Mouse (Mus musculus) liver, embryonic 14.5 days (tissue): Measurements from ENCODE around the gene Plaur. TPM values are rescaled to one million over a fixed set of nuclear protein-coding genes. Genes with fewer than 3 reads are reported as not detected.

Source experiments
- ATAC-seq: fragments of 200-750 bp; cut with Nextera tagmentation; 2 replicates; pipeline ENCODE4 v1.8.0; 2017; ENCODE audit warnings: moderate number of reproducible peaks, mild to moderate bottlenecking, moderate library complexity; ENCODE audit not compliant: insufficient read depth
- DNase-seq, 3 experiments: peaks; one replicate each; pipeline ENCODE4 v3.0.0-alpha.2; 2012 to 2013; ENCODE audit warnings: low read depth in 3 of 3, low spot score in 3 of 3
- H3K27ac ChIP-seq: fragments of 300-500 bp; sonication (generic); 2 replicates; pipeline ENCODE4 v1.5.1; 2014; ENCODE audit warnings: moderate library complexity, mild to moderate bottlenecking, control low read depth, inconsistent platforms
- H3K27me3 ChIP-seq: fragments of 300-500 bp; sonication (generic); 2 replicates; pipeline ENCODE4 v1.6.1; 2014; ENCODE audit warnings: mild to moderate bottlenecking, low read length, moderate library complexity; ENCODE audit not compliant: control insufficient read depth, insufficient read depth
- H3K36me3 ChIP-seq: fragments of 300-500 bp; sonication (generic); replicated peaks from 2 replicates; pipeline ENCODE4 v1.6.1; 2014; ENCODE audit warnings: low read depth; ENCODE audit not compliant: control insufficient read depth, insufficient read depth
- H3K4me1 ChIP-seq, 2 experiments: fragments of 200-500 bp in 1 of 2; fragments of 300-500 bp in 1 of 2; sonication (generic) in 1 of 2; replicated peaks; 2 replicates each; pipeline ENCODE4 v1.6.1; 2012 to 2014; ENCODE audit warnings: antibody characterized with exemption in 1 of 2, inconsistent platforms in 1 of 2, low read length in 1 of 2; ENCODE audit not compliant: control insufficient read depth in 2 of 2, insufficient read depth in 2 of 2
- H3K4me2 ChIP-seq: fragments of 300-500 bp; sonication (generic); 2 replicates; pipeline ENCODE4 v1.6.1; 2014; ENCODE audit warnings: low read depth, mild to moderate bottlenecking, control low read depth, moderate library complexity
- H3K4me3 ChIP-seq, 2 experiments: fragments of 200-500 bp in 1 of 2; fragments of 300-500 bp in 1 of 2; sonication (generic) in 1 of 2; 2 replicates each; pipeline ENCODE4 v1.5.1; 2012 to 2014; ENCODE audit warnings: low read depth in 2 of 2, low read length in 2 of 2, mild to moderate bottlenecking in 2 of 2, control low read depth in 1 of 2, inconsistent platforms in 1 of 2, moderate library complexity in 1 of 2; ENCODE audit not compliant: insufficient read depth in 1 of 2
- H3K9ac ChIP-seq: fragments of 300-500 bp; sonication (generic); replicated peaks from 2 replicates; pipeline ENCODE4 v1.6.1; 2014; ENCODE audit warnings: mild to moderate bottlenecking, control low read depth, moderate library complexity
- H3K9me3 ChIP-seq: fragments of 300-500 bp; sonication (generic); 2 replicates; pipeline ENCODE4 v1.6.1; 2016; ENCODE audit warnings: low read length, mixed read lengths; ENCODE audit not compliant: control insufficient read depth
- CTCF ChIP-seq: IDR thresholded peaks from 2 replicates; pipeline ENCODE4 v1.5.1; 2016; ENCODE audit warnings: antibody characterized with exemption, low read depth, control low read depth
- EP300 ChIP-seq: IDR thresholded peaks from 2 replicates; pipeline ENCODE4 v1.6.1; 2016; ENCODE audit warnings: antibody characterized with exemption, low read depth
- WGBS: fragments of 180-500 bp; shearing (Covaris S2); extraction: QIAGEN DNeasy Blood & Tissue Kit; methylation state at CpG from one replicate; pipeline ENCODE4 v1.1.7; 2014; ENCODE audit not compliant: insufficient replicate concordance; 5-methylcytosine and 5-hydroxymethylcytosine counted together
- polyA plus RNA-seq, 2 experiments: library from polyadenylated mRNA; depleted of rRNA in 1 of 2; stranded (reverse) in 1 of 2; unstranded in 1 of 2; fragments of >200 nt; fragmentation: Nextera tagmentation in 1 of 2; extraction: Ambion mirVana in 1 of 2; gene quantifications; 2 replicates each; pipeline versions ENCODE4 v1.2.1 to v1.2.3; 2012 to 2014

The Plaur gene
- polyA plus RNA-seq, 2 experiments: 2.1 to 3.5 TPM

- Histone ChIP-seq H3K4me2 (no peak overlapping the region), H3K4me1 (peaks cover 0 to 2% of the 10 kb centered on the region in 2 experiments; a peak in 2 of 4 replicates), H3K9ac (no peak overlapping the region), H3K9me3 (no peaks in the 10 kb centered on the region), H3K36me3 (no peaks in the 10 kb centered on the region), H3K4me3 (no peak overlapping the region), H3K27ac (no peak overlapping the region), H3K27me3 (no peaks in the 10 kb centered on the region)
- DNase-seq (no peak), ATAC-seq (no peak)
- TF ChIP-seq CTCF (no peak), EP300 (no peak)
- WGBS: 65% methylated on average over 9 of the region's 9 CpGs
Observed at GRCm38 (mm10) chr7:24445266-24445926, 16.9 kb upstream of the Plaur start.

- H3K4me3 ChIP-seq: no peak overlapping the region
- DNase-seq: no peak
- peaks cover 0 to 9% of the 10 kb centered on the region in 2 experiments; a peak in 3 of 4 replicates for H3K4me1 ChIP-seq
- no peak overlapping the region for H3K4me2 ChIP-seq
- ATAC-seq: no peak
- H3K27ac ChIP-seq: no peak overlapping the region
- no peaks in the 10 kb centered on the region for H3K9me3 ChIP-seq
- WGBS: 52% methylated on average over 7 of the region's 7 CpGs
- TF ChIP-seq EP300 (no peak), CTCF (peak; percentile 48)
- H3K36me3 ChIP-seq: no peaks in the 10 kb centered on the region
- no peaks in the 10 kb centered on the region for H3K27me3 ChIP-seq
- H3K9ac ChIP-seq: no peak overlapping the region
Observed at GRCm38 (mm10) chr7:24446697-24447340, 15.5 kb upstream of the Plaur start.

- H3K4me2 ChIP-seq: no peak overlapping the region
- H3K36me3 ChIP-seq: no peaks in the 10 kb centered on the region
- TF ChIP-seq CTCF (no peak), EP300 (no peak)
- H3K4me3 ChIP-seq: no peak overlapping the region
- 43% methylated on average over 14 of the region's 14 CpGs for WGBS
- no peaks in the 10 kb centered on the region for H3K9me3 ChIP-seq
- DNase-seq (no peak), ATAC-seq (no peak)
- H3K4me1 ChIP-seq: peaks cover 0 to 9% of the 10 kb centered on the region in 2 experiments; a peak in 3 of 4 replicates
- H3K27ac ChIP-seq: no peak overlapping the region
- H3K9ac ChIP-seq: no peak overlapping the region
- H3K27me3 ChIP-seq: no peaks in the 10 kb centered on the region
Observed at GRCm38 (mm10) chr7:24448782-24449517, 13.3 kb upstream of the Plaur start.

- no peak overlapping the region for H3K9ac ChIP-seq
- H3K4me1 ChIP-seq: peaks cover 0 to 9% of the 10 kb centered on the region in 2 experiments; a peak in 3 of 4 replicates
- no peak overlapping the region for H3K27ac ChIP-seq
- H3K27me3 ChIP-seq: no peaks in the 10 kb centered on the region
- H3K9me3 ChIP-seq: no peaks in the 10 kb centered on the region
- H3K4me3 ChIP-seq: no peak overlapping the region
- TF ChIP-seq EP300 (no peak), CTCF (no peak)
- no peaks in the 10 kb centered on the region for H3K36me3 ChIP-seq
- DNase-seq: no peak
- H3K4me2 ChIP-seq: no peak overlapping the region
- 22% methylated on average over 8 of the region's 9 CpGs for WGBS
- no peak for ATAC-seq
Observed at GRCm38 (mm10) chr7:24450585-24451017, 11.7 kb upstream of the Plaur start.

GRCm38 (mm10) chr7:24451855-24452311, 10.4 kb upstream of the Plaur start, which contains the start of gene Irgc1:
TSS of gene Irgc1 (minus strand) at chr7:24452297.
- DNase-seq (no peak), ATAC-seq (no peak)
- TF ChIP-seq CTCF: no peak
- TF ChIP-seq EP300: no peak
- Histone ChIP-seq H3K9ac (no peak within 1 kb of the TSS), H3K4me1 (peaks cover 0 to 9% of the 10 kb centered on the region in 2 experiments; a peak in 3 of 4 replicates), H3K27me3 (no peaks in the 10 kb centered on the region), H3K27ac (no peak within 1 kb of the TSS), H3K9me3 (no peaks in the 10 kb centered on the region), H3K36me3 (no peaks in the 10 kb centered on the region), H3K4me3 (no peak within 1 kb of the TSS), H3K4me2 (no peak within 1 kb of the TSS)
- 61% methylated on average over 9 of the region's 9 CpGs for WGBS
